Mouse (Mus musculus) 416B (cell line): ENCODE measurements around the gene Gm8108.
"Not testable (repeated sequence)": the region's sequence is repeated elsewhere in the genome, so short reads cannot be mapped to it uniquely, and the experiment has no call there.

Experiments
- DNase-seq: peaks from one replicate; pipeline ENCODE4 v3.0.0; 2011; ENCODE audit warnings: low read depth

Gene Gm8108

DNA sequence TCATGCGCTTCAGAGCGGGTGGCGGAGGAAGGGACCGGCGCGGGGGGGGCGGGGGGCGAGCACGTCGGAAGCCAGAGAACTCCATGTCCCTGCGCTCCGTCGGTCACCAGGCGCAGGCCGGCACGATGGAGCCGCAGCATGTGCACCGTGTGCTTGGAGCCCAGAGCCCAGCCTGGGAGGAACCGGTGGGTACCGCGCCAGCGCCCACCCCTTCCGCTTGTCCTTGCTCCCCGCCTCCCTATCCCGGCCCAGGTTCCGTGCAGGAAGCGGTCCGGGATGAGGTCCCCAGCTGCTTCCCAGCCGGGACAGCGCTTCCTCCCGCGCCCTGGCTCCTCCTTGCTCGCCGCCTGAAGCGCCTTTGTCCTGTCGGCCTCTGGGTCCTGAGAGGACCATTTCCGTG, at the start of gene Gm8108:
Gene Gm8108, plus strand, starts transcription at position 101 of the 400 bp plus-strand sequence.
- not testable (repeated sequence) for DNase-seq

DNA sequence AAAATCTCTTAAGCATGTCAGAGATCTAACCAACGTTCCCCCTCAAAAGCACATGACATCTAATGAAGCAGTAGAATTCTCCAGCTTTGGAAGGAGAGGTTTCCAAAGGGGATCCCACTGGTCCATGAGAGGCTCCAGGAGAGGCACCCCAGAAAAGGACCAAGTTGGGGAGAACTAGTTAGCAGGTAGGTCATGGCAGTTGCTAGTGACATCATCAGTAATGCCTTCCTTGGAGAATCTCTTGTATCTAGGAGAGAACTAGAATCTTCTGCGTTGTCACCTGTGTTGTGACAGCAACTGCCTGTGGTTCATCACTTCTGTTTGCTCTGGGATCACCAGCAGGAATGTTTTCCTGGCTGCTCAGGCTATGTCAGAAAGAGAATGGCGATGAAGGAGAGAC, 26.5 kb upstream of the Gm8108 start, which contains the start of gene Gm3115:
Gene Gm3115, plus strand, starts transcription at position 301 of the 400 bp plus-strand sequence.
- DNase-seq, result not testable (repeated sequence)

DNA sequence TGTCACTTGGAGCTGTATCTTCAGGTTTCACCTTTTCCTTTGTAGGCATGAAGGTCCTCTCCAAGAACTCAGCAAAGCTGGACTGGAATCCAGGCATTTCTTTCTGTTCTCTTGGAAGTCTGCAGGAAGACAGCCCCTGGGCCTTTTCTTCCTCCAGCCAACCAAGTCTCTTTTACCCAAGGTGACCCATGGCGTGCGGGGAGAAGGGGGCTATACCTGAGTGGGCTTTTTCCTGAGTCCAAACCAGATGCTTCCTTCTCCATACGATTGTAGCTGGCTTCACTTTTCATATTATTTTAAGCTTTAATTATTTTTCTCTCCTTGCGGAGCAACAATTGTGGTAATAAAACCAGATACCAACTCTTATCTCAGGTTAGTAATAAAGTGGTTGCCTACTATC, 31.3 kb downstream of the Gm8108 start:
- not testable (repeated sequence) for DNase-seq

GRCm38 (mm10) chr14:4164730-4165129, 54.4 kb downstream of the Gm8108 start, which contains the start of gene Gm3127:
Gene Gm3127, plus strand, starts transcription at chr14:4165030.
- DNase-seq, result not testable (repeated sequence)

- not testable (repeated sequence) for DNase-seq
Observed at GRCm38 (mm10) chr14:4182030-4182429, 71.7 kb downstream of the Gm8108 start.
